Mouse (Mus musculus) heart, embryonic 11.5 days (tissue): Measurements from ENCODE around the gene Jpt1. TPM values are rescaled to one million over a fixed set of nuclear protein-coding genes. Genes with fewer than 3 reads are reported as not detected.

Experiments used
- ATAC-seq: fragments of 200-750 bp; cut with Nextera tagmentation; replicated peaks from 2 replicates; pipeline ENCODE4 v1.8.0; 2017; ENCODE audit warnings: moderate library complexity; ENCODE audit not compliant: insufficient number of reproducible peaks, low FRiP score, low TSS enrichment
- H3K27ac ChIP-seq: fragments of 300-500 bp; sonication (generic); 2 replicates; pipeline ENCODE4 v1.5.1; 2014; ENCODE audit warnings: mild to moderate bottlenecking, low read depth, low read length
- H3K27me3 ChIP-seq: fragments of 300-500 bp; sonication (generic); 2 replicates; pipeline ENCODE4 v1.6.1; 2014; ENCODE audit warnings: mild to moderate bottlenecking, low read length, mixed read lengths; ENCODE audit not compliant: control insufficient read depth, insufficient read depth
- H3K36me3 ChIP-seq: fragments of 300-500 bp; sonication (generic); 2 replicates; pipeline ENCODE4 v1.6.1; 2014; ENCODE audit warnings: mild to moderate bottlenecking, low read length, moderate library complexity, mixed read lengths; ENCODE audit not compliant: control insufficient read depth, insufficient read depth
- H3K4me1 ChIP-seq: fragments of 300-500 bp; sonication (generic); 2 replicates; pipeline ENCODE4 v1.6.1; 2014; ENCODE audit warnings: low read length; ENCODE audit not compliant: control insufficient read depth, insufficient read depth
- H3K4me2 ChIP-seq: fragments of 300-500 bp; sonication (generic); 2 replicates; pipeline ENCODE4 v1.6.1; 2014; ENCODE audit warnings: mild to moderate bottlenecking, moderate library complexity
- H3K4me3 ChIP-seq: fragments of 300-500 bp; sonication (generic); 2 replicates; pipeline ENCODE4 v1.5.1; 2014; ENCODE audit warnings: low read depth, low read length
- H3K9ac ChIP-seq: fragments of 300-500 bp; sonication (generic); 2 replicates; pipeline ENCODE4 v1.6.1; 2014; ENCODE audit warnings: mild to moderate bottlenecking, low read depth, low read length, moderate library complexity
- H3K9me3 ChIP-seq: fragments of 300-500 bp; sonication (generic); replicated peaks from 2 replicates; pipeline ENCODE4 v1.6.1; 2016; ENCODE audit warnings: low read length; ENCODE audit not compliant: control insufficient read depth
- WGBS: fragments of 180-500 bp; shearing (Covaris S2); extraction: QIAGEN DNeasy Blood & Tissue Kit; methylation state at CpG from one replicate; pipeline ENCODE4 v1.1.7; 2014; ENCODE audit not compliant: insufficient replicate concordance; 5-methylcytosine and 5-hydroxymethylcytosine counted together
- polyA plus RNA-seq: library from polyadenylated mRNA; unstranded; fragments of >200 nt; fragmentation: Nextera tagmentation; extraction: Ambion mirVana; gene quantifications from 2 replicates; pipeline ENCODE4 v1.2.1, GENCODE M21; 2014

The Jpt1 gene
- polyA plus RNA-seq = 434 and 457 TPM in 2 replicates

GRCm38 (mm10) chr11:115514238-115514663 is at the start of gene Jpt1:
Gene Jpt1, minus strand, starts transcription at chr11:115514387.
- H3K27me3 ChIP-seq = no peaks in the 10 kb centered on the region
- peak within 1 kb of the TSS; percentile 89 for H3K27ac ChIP-seq
- H3K4me3 ChIP-seq = peak within 1 kb of the TSS; percentile 100
- peak within 1 kb of the TSS; percentile 90 for H3K4me2 ChIP-seq
- WGBS = 0% methylated on average over 24 of the region's 24 CpGs
- no peaks in the 10 kb centered on the region for H3K9me3 ChIP-seq
- H3K4me1 ChIP-seq = peaks cover 35% of the 10 kb centered on the region
- ATAC-seq = peak; percentile 94
- peak within 1 kb of the TSS; percentile 97 for H3K9ac ChIP-seq
- no peaks in the 10 kb centered on the region for H3K36me3 ChIP-seq

- 37% methylated on average over 4 of the region's 4 CpGs for WGBS
- Histone ChIP-seq H3K4me1 (peaks cover 9% of the 10 kb centered on the region), H3K9me3 (no peaks in the 10 kb centered on the region), H3K4me2 (peak overlapping the region; percentile 85), H3K9ac (peak overlapping the region; percentile 91), H3K27ac (peak overlapping the region; percentile 84), H3K4me3 (peak overlapping the region; percentile 86), H3K36me3 (0 out of 2 replicates have a peak, but pooled peaks cover 6% of the 10 kb centered on the region), H3K27me3 (no peaks in the 10 kb centered on the region)
- no peak for ATAC-seq
Measured at GRCm38 (mm10) chr11:115563406-115563805, 49.2 kb upstream of the Jpt1 start.

GRCm38 (mm10) chr11:115555717-115556116 is 41.5 kb upstream of the Jpt1 start:
- ATAC-seq = no peak
- Histone ChIP-seq H3K9ac (no peak overlapping the region), H3K4me2 (no peak overlapping the region), H3K27ac (no peak overlapping the region), H3K27me3 (no peaks in the 10 kb centered on the region), H3K4me1 (no peaks in the 10 kb centered on the region), H3K36me3 (no peaks in the 10 kb centered on the region), H3K9me3 (no peaks in the 10 kb centered on the region), H3K4me3 (no peak overlapping the region)
- 73% methylated on average over 17 of the region's 17 CpGs for WGBS

GRCm38 (mm10) chr11:115552783-115553182 is 38.6 kb upstream of the Jpt1 start:
- no peak overlapping the region for H3K4me2 ChIP-seq
- no peak for ATAC-seq
- H3K9me3 ChIP-seq = no peaks in the 10 kb centered on the region
- H3K4me3 ChIP-seq = no peak overlapping the region
- 53% methylated on average over 4 of the region's 4 CpGs for WGBS
- H3K27ac ChIP-seq = no peak overlapping the region
- no peaks in the 10 kb centered on the region for H3K4me1 ChIP-seq
- no peaks in the 10 kb centered on the region for H3K27me3 ChIP-seq
- no peak overlapping the region for H3K9ac ChIP-seq
- no peaks in the 10 kb centered on the region for H3K36me3 ChIP-seq

GRCm38 (mm10) chr11:115543571-115543970 is 29.4 kb upstream of the Jpt1 start:
- no peak overlapping the region for H3K27ac ChIP-seq
- H3K27me3 ChIP-seq = no peaks in the 10 kb centered on the region
- H3K4me2 ChIP-seq = no peak overlapping the region
- 72% methylated on average over 4 of the region's 4 CpGs for WGBS
- no peak overlapping the region for H3K9ac ChIP-seq
- no peaks in the 10 kb centered on the region for H3K4me1 ChIP-seq
- no peak overlapping the region for H3K4me3 ChIP-seq
- no peaks in the 10 kb centered on the region for H3K36me3 ChIP-seq
- no peaks in the 10 kb centered on the region for H3K9me3 ChIP-seq
- ATAC-seq = no peak

GRCm38 (mm10) chr11:115538045-115538444 is 23.9 kb upstream of the Jpt1 start:
- WGBS = 59% methylated on average over 2 of the region's 2 CpGs
- no peak overlapping the region for H3K4me3 ChIP-seq
- peaks cover 7% of the 10 kb centered on the region for H3K36me3 ChIP-seq
- peaks cover 13% of the 10 kb centered on the region; the same call in 1 of the 2 replicates for H3K4me1 ChIP-seq
- no peaks in the 10 kb centered on the region for H3K27me3 ChIP-seq
- no peaks in the 10 kb centered on the region for H3K9me3 ChIP-seq
- no peak overlapping the region for H3K27ac ChIP-seq
- ATAC-seq = no peak
- H3K9ac ChIP-seq = no peak overlapping the region
- no peak overlapping the region for H3K4me2 ChIP-seq

GRCm38 (mm10) chr11:115536856-115537568 is 22.8 kb upstream of the Jpt1 start:
- Histone ChIP-seq H3K4me2 (peak overlapping the region; percentile 85), H3K27ac (peak overlapping the region; percentile 100), H3K36me3 (peaks cover 16% of the 10 kb centered on the region), H3K9me3 (no peaks in the 10 kb centered on the region), H3K4me3 (peak overlapping the region; percentile 95; the same call in 1 of the 2 replicates), H3K4me1 (peaks cover 13% of the 10 kb centered on the region; the same call in 1 of the 2 replicates), H3K27me3 (no peaks in the 10 kb centered on the region), H3K9ac (peak overlapping the region; percentile 57; the same call in 1 of the 2 replicates)
- ATAC-seq = no peak
- 85% methylated on average over 10 of the region's 10 CpGs for WGBS

- H3K9me3 ChIP-seq = no peaks in the 10 kb centered on the region
- ATAC-seq = peak; percentile 84
- under 1% methylated on average over 63 of the region's 70 CpGs for WGBS
- H3K9ac ChIP-seq = peak within 1 kb of the TSS; percentile 98
- H3K27ac ChIP-seq = peak within 1 kb of the TSS; percentile 100
- H3K27me3 ChIP-seq = no peaks in the 10 kb centered on the region
- H3K4me3 ChIP-seq = peak within 1 kb of the TSS; percentile 95
- H3K36me3 ChIP-seq = peaks cover 19% of the 10 kb centered on the region
- peaks cover 13% of the 10 kb centered on the region; the same call in 1 of the 2 replicates for H3K4me1 ChIP-seq
- peak within 1 kb of the TSS; percentile 85 for H3K4me2 ChIP-seq
Measured at GRCm38 (mm10) chr11:115536038-115536681, 22.0 kb upstream of the Jpt1 start, which contains the start of gene Sumo2. Gene Sumo2, minus strand, starts transcription at chr11:115536276.
